Mouse (Mus musculus): ENCODE measurements around the gene Mfge8.
A peak's percentile ranks its signal among the peaks of the same experiment; 100 is the strongest.

Mfge8 gene

DNA sequence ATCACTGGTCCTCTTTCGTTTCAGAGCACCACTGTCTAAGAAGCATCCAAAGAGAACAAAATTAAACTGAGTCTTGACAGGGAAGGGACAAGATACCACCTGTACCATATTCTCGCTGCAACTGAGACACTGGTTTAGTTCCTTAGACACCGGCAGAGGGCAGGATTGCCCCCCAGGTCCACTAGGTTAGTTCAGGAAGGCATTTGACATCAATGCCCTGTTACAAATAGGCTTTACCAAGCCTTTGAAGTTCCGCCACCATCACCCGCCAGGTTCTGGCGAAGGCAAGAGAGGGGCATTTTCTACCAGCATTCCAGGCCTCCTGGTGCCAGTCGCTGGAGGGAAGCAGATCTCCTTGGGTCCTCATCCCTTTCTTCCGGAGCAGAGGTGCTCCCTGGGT, 19.0 kb downstream of the Mfge8 start:
- DNase-seq = no peak

GRCm38 (mm10) chr7:79123465-79123864, 25.4 kb downstream of the Mfge8 start:
- DNase-seq = no peak

- no peak for DNase-seq
Observed at GRCm38 (mm10) chr7:79113848-79114247, 35.0 kb downstream of the Mfge8 start.

DNA sequence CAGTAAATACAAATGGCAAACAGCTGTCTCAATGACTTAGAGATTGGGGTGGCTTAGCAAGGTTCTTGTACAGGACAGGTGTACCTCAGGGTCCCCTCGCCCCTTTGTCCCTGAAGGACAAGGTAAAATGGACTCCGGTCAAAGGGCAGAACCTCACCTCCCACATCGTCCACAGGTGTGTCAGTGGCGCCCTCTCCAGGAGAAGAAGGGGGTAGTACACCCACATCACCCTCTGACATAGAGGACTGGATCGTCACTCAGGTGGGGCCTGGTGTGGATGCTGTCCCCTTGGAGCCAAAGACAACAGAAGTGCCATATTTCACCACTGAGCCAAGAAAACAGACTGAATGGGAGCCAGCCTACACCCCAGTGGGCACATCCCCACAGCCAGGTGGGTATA, 52.4 kb downstream of the Mfge8 start:
- no peak for DNase-seq

- peak in 1 of 2 experiments; percentile 15 for DNase-seq
Observed at GRCm38 (mm10) chr7:79089111-79089510, 59.7 kb downstream of the Mfge8 start.

All from thymus, postnatal 36 days (tissue).